Mouse (Mus musculus) forebrain, embryonic 11.5 days (tissue): Measurements from ENCODE around the gene Slc7a7. TPM values are rescaled to one million over a fixed set of nuclear protein-coding genes. Genes with fewer than 3 reads are reported as not detected.

Source experiments
- ATAC-seq: fragments of 200-750 bp; cut with Nextera tagmentation; replicated peaks from 2 replicates; pipeline ENCODE4 v1.8.0; 2017; ENCODE audit warnings: moderate TSS enrichment; ENCODE audit not compliant: low FRiP score
- DNase-seq: peaks from one replicate; pipeline ENCODE4 v3.0.0-alpha.2; 2017; ENCODE audit warnings: low spot score
- H3K27ac ChIP-seq: fragments of 300-500 bp; sonication (generic); 2 replicates; pipeline ENCODE4 v1.5.1; 2014; ENCODE audit warnings: low read depth, low read length
- H3K27me3 ChIP-seq: fragments of 300-500 bp; sonication (generic); 2 replicates; pipeline ENCODE4 v1.6.1; 2014; ENCODE audit warnings: mild to moderate bottlenecking, low read length, mixed read lengths; ENCODE audit not compliant: control insufficient read depth, insufficient read depth
- H3K36me3 ChIP-seq: fragments of 300-500 bp; sonication (generic); 2 replicates; pipeline ENCODE4 v1.6.1; 2014; ENCODE audit warnings: mild to moderate bottlenecking, low read length, moderate library complexity, mixed read lengths; ENCODE audit not compliant: control insufficient read depth, insufficient read depth
- H3K4me1 ChIP-seq: fragments of 300-500 bp; sonication (generic); replicated peaks from 2 replicates; pipeline ENCODE4 v1.6.1; 2014; ENCODE audit warnings: low read length, mixed read lengths; ENCODE audit not compliant: control insufficient read depth, insufficient read depth
- H3K4me2 ChIP-seq: fragments of 300-500 bp; sonication (generic); 2 replicates; pipeline ENCODE4 v1.6.1; 2014; ENCODE audit warnings: low read depth, mild to moderate bottlenecking, low read length, moderate library complexity, mixed read lengths; ENCODE audit not compliant: severe bottlenecking
- H3K4me3 ChIP-seq: fragments of 300-500 bp; sonication (generic); 2 replicates; pipeline ENCODE4 v1.5.1; 2014; ENCODE audit warnings: low read depth, low read length
- H3K9ac ChIP-seq: fragments of 300-500 bp; sonication (generic); 2 replicates; pipeline ENCODE4 v1.6.1; 2014; ENCODE audit warnings: low read length
- H3K9me3 ChIP-seq: fragments of 300-500 bp; sonication (generic); 2 replicates; pipeline ENCODE4 v1.6.1; 2016; ENCODE audit warnings: low read length, mixed read lengths; ENCODE audit not compliant: control insufficient read depth
- WGBS: fragments of 180-500 bp; shearing (Covaris S2); extraction: QIAGEN DNeasy Blood & Tissue Kit; methylation state at CpG from one replicate; pipeline ENCODE4 v1.1.7; 2014; 5-methylcytosine and 5-hydroxymethylcytosine counted together
- polyA plus RNA-seq: library from polyadenylated mRNA; unstranded; fragments of >200 nt; fragmentation: Nextera tagmentation; extraction: Ambion mirVana; gene quantifications from 2 replicates; pipeline ENCODE4 v1.2.1, GENCODE M21; 2014

The Slc7a7 gene
- polyA plus RNA-seq, 1 experiment from 2014 or later: 4.5 TPM

- Histone ChIP-seq H3K4me3 (no peak overlapping the region), H3K4me1 (no peaks in the 10 kb centered on the region), H3K27ac (no peak overlapping the region), H3K9me3 (no peaks in the 10 kb centered on the region), H3K27me3 (no peaks in the 10 kb centered on the region; the same call in 1 of the 2 replicates), H3K9ac (no peak overlapping the region), H3K36me3 (no peaks in the 10 kb centered on the region), H3K4me2 (no peak overlapping the region)
- ATAC-seq (no peak), DNase-seq (no peak)
- WGBS: 88% methylated on average over 9 of the region's 9 CpGs
Measured at GRCm38 (mm10) chr14:54453566-54453965, 36.0 kb upstream of the Slc7a7 start.

- no peak for DNase-seq
- Histone ChIP-seq H3K4me1 (no peaks in the 10 kb centered on the region; the same call in 1 of the 2 replicates), H3K27ac (no peak overlapping the region), H3K9me3 (no peaks in the 10 kb centered on the region), H3K9ac (no peak overlapping the region), H3K4me2 (no peak overlapping the region), H3K36me3 (peaks cover 4% of the 10 kb centered on the region; the same call in 1 of the 2 replicates), H3K27me3 (no peaks in the 10 kb centered on the region), H3K4me3 (no peak overlapping the region)
- no peak for ATAC-seq
- 57% methylated on average over 3 of the region's 3 CpGs for WGBS
Measured at GRCm38 (mm10) chr14:54445476-54445875, 27.9 kb upstream of the Slc7a7 start.

- ATAC-seq: no peak
- DNase-seq: no peak
Measured at GRCm38 (mm10) chr14:54443712-54444618, 26.4 kb upstream of the Slc7a7 start.

GRCm38 (mm10) chr14:54443196-54443595 is 25.6 kb upstream of the Slc7a7 start:
- no peak overlapping the region for H3K9ac ChIP-seq
- H3K9me3 ChIP-seq: no peaks in the 10 kb centered on the region
- H3K4me1 ChIP-seq: no peaks in the 10 kb centered on the region; the same call in 1 of the 2 replicates
- ATAC-seq (peak; percentile 49; the same call in 1 of the 2 replicates), DNase-seq (no peak)
- WGBS: 25% methylated on average over 3 of the region's 3 CpGs
- no peak overlapping the region for H3K4me3 ChIP-seq
- H3K27ac ChIP-seq: no peak overlapping the region
- no peak overlapping the region for H3K4me2 ChIP-seq
- peaks cover 4% of the 10 kb centered on the region for H3K36me3 ChIP-seq
- no peaks in the 10 kb centered on the region for H3K27me3 ChIP-seq

More at GRCm38 (mm10) chr14:54443712-54444618, 26.4 kb upstream of the Slc7a7 start:
- no peaks in the 10 kb centered on the region for H3K9me3 ChIP-seq
- no peaks in the 10 kb centered on the region for H3K27me3 ChIP-seq
- WGBS: 71% methylated on average over 15 of the region's 15 CpGs
- H3K27ac ChIP-seq: no peak overlapping the region
- no peak overlapping the region for H3K4me2 ChIP-seq
- no peaks in the 10 kb centered on the region; the same call in 1 of the 2 replicates for H3K4me1 ChIP-seq
- H3K9ac ChIP-seq: no peak overlapping the region
- peaks cover 4% of the 10 kb centered on the region; the same call in 1 of the 2 replicates for H3K36me3 ChIP-seq
- no peak overlapping the region for H3K4me3 ChIP-seq

- 90% methylated on average over 3 of the region's 3 CpGs for WGBS
- Histone ChIP-seq H3K9ac (no peak overlapping the region), H3K4me2 (no peak overlapping the region), H3K9me3 (no peaks in the 10 kb centered on the region), H3K36me3 (peaks cover 4% of the 10 kb centered on the region), H3K27ac (no peak overlapping the region), H3K4me1 (no peaks in the 10 kb centered on the region; the same call in 1 of the 2 replicates), H3K27me3 (no peaks in the 10 kb centered on the region), H3K4me3 (no peak overlapping the region)
- no peak for ATAC-seq
- no peak for DNase-seq
Measured at GRCm38 (mm10) chr14:54442548-54442947, 25.0 kb upstream of the Slc7a7 start.

- H3K9me3 ChIP-seq: no peaks in the 10 kb centered on the region
- no peak for DNase-seq
- H3K36me3 ChIP-seq: peaks cover 4% of the 10 kb centered on the region
- no peaks in the 10 kb centered on the region; the same call in 1 of the 2 replicates for H3K4me1 ChIP-seq
- H3K9ac ChIP-seq: no peak overlapping the region
- no peak for ATAC-seq
- no peak overlapping the region for H3K27ac ChIP-seq
- no peaks in the 10 kb centered on the region for H3K27me3 ChIP-seq
- H3K4me2 ChIP-seq: no peak overlapping the region
- no peak overlapping the region for H3K4me3 ChIP-seq
- 79% methylated on average over 4 of the region's 4 CpGs for WGBS
Measured at GRCm38 (mm10) chr14:54441365-54441764, 23.8 kb upstream of the Slc7a7 start.

GRCm38 (mm10) chr14:54440538-54440937 is 23.0 kb upstream of the Slc7a7 start:
- Histone ChIP-seq H3K9me3 (no peaks in the 10 kb centered on the region), H3K27ac (no peak overlapping the region), H3K9ac (no peak overlapping the region), H3K4me2 (no peak overlapping the region), H3K4me3 (no peak overlapping the region), H3K36me3 (peaks cover 4% of the 10 kb centered on the region), H3K4me1 (no peaks in the 10 kb centered on the region; the same call in 1 of the 2 replicates), H3K27me3 (no peaks in the 10 kb centered on the region)
- DNase-seq (no peak), ATAC-seq (no peak)
- WGBS: 93% methylated on average over 14 of the region's 14 CpGs

GRCm38 (mm10) chr14:54439610-54440009 is 22.0 kb upstream of the Slc7a7 start:
- H3K4me3 ChIP-seq: no peak overlapping the region
- WGBS: 50% methylated on average over 7 of the region's 7 CpGs
- no peak overlapping the region for H3K27ac ChIP-seq
- DNase-seq (no peak), ATAC-seq (no peak)
- H3K4me1 ChIP-seq: no peaks in the 10 kb centered on the region; the same call in 1 of the 2 replicates
- H3K27me3 ChIP-seq: no peaks in the 10 kb centered on the region
- peaks cover 4% of the 10 kb centered on the region for H3K36me3 ChIP-seq
- no peak overlapping the region for H3K9ac ChIP-seq
- H3K9me3 ChIP-seq: no peaks in the 10 kb centered on the region
- H3K4me2 ChIP-seq: no peak overlapping the region
